Mouse (Mus musculus) liver, postnatal 0 days (tissue): Measurements from ENCODE around the gene Vars.

Experiments used
- CTCF ChIP-seq: sonication (generic); IDR thresholded peaks from 2 replicates; pipeline ENCODE4 v1.5.1; 2016; ENCODE audit warnings: antibody characterized with exemption, low read depth
- EP300 ChIP-seq: IDR thresholded peaks from 2 replicates; pipeline ENCODE4 v1.6.1; 2016; ENCODE audit warnings: antibody characterized with exemption, low read depth, mild to moderate bottlenecking

DNA sequence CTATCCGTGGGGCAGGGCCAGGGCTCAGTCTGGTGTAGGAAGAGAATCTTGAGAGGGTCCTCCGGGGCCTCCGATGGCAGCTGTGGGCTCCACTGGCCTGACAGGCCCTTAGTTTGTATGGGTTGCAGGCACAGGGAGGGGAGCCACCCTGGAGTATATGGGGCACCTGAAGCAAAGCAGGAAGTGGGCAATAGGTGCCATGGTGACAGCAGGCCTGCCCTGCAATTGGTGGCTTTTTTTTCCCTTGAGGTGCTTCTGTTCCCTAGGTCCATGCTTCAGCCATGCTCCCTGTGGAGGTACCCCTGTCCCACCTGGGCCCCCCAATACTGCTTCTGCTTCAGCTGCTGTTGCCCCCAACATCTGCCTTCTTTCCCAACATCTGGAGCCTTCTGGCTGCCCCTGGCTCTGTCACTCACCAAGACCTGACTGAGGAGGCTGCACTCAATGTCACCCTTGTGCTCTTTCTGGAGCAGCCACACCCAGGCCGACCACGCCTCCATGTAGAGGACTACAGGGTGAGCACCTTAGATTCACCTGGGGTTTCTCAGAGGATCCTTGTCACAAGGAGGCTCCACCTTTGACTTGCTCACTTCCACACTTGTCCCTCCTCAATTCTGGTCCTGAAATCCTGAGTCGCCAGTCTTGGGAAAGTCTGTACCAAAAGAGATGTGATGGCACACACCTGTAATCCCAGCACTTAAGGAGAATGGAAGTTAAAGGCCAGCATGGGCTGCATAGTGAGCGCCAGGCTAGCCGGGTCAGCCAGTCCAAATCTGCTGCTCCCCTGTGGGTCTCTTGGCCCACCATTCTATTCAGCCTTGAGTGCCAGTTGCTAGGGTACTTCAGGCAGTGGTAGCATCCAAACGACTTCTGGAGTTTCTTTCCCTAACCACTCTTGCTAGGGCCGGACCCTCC, 16.3 kb downstream of the Vars start:
- TF ChIP-seq EP300 (no peak), CTCF (no peak)
